Mouse (Mus musculus) lung, embryonic 15.5 days (tissue): ENCODE measurements around the gene Gpr3. TPM values are rescaled to one million over a fixed set of nuclear protein-coding genes. Genes with fewer than 3 reads are reported as not detected.

Source experiments
- ATAC-seq: fragments of 200-750 bp; cut with Nextera tagmentation; 2 replicates; pipeline ENCODE4 v1.8.0; 2017; ENCODE audit warnings: moderate number of reproducible peaks, borderline replicate concordance; ENCODE audit not compliant: low FRiP score, low TSS enrichment; ENCODE audit errors: extremely low read depth
- H3K27ac ChIP-seq: fragments of 300-500 bp; sonication (generic); 2 replicates; pipeline ENCODE4 v1.5.1; 2015; ENCODE audit warnings: moderate library complexity, mild to moderate bottlenecking, inconsistent platforms
- H3K27me3 ChIP-seq: fragments of 300-500 bp; sonication (generic); 2 replicates; pipeline ENCODE4 v1.6.1; 2015; ENCODE audit warnings: inconsistent platforms
- H3K36me3 ChIP-seq: fragments of 300-500 bp; sonication (generic); 2 replicates; pipeline ENCODE4 v1.6.1; 2015; ENCODE audit warnings: inconsistent platforms
- H3K4me1 ChIP-seq: fragments of 300-500 bp; sonication (generic); 2 replicates; pipeline ENCODE4 v1.6.1; 2015; ENCODE audit warnings: inconsistent platforms
- H3K4me2 ChIP-seq: fragments of 300-500 bp; sonication (generic); 2 replicates; pipeline ENCODE4 v1.6.1; 2015; ENCODE audit warnings: inconsistent platforms, mild to moderate bottlenecking, moderate library complexity
- H3K4me3 ChIP-seq: fragments of 300-500 bp; sonication (generic); 2 replicates; pipeline ENCODE4 v1.5.1; 2015; ENCODE audit warnings: mild to moderate bottlenecking, inconsistent platforms
- H3K9ac ChIP-seq: fragments of 300-500 bp; sonication (generic); 2 replicates; pipeline ENCODE4 v1.6.1; 2015; ENCODE audit warnings: inconsistent platforms
- H3K9me3 ChIP-seq: fragments of 300-500 bp; sonication (generic); 2 replicates; pipeline ENCODE4 v1.6.1; 2016; ENCODE audit warnings: inconsistent platforms
- WGBS: fragments of 180-500 bp; shearing (Covaris S2); methylation state at CpG from one replicate; pipeline ENCODE4 v1.1.7; 2015; 5-methylcytosine and 5-hydroxymethylcytosine counted together
- polyA plus RNA-seq: library from polyadenylated mRNA; unstranded; fragments of >200 nt; fragmentation: Nextera tagmentation; extraction: Ambion mirVana; gene quantifications from 2 replicates; pipeline ENCODE4 v1.2.1, GENCODE M21; 2015

Gpr3 gene
- polyA plus RNA-seq, 1 experiment from 2014 or later: 0.10 TPM

DNA sequence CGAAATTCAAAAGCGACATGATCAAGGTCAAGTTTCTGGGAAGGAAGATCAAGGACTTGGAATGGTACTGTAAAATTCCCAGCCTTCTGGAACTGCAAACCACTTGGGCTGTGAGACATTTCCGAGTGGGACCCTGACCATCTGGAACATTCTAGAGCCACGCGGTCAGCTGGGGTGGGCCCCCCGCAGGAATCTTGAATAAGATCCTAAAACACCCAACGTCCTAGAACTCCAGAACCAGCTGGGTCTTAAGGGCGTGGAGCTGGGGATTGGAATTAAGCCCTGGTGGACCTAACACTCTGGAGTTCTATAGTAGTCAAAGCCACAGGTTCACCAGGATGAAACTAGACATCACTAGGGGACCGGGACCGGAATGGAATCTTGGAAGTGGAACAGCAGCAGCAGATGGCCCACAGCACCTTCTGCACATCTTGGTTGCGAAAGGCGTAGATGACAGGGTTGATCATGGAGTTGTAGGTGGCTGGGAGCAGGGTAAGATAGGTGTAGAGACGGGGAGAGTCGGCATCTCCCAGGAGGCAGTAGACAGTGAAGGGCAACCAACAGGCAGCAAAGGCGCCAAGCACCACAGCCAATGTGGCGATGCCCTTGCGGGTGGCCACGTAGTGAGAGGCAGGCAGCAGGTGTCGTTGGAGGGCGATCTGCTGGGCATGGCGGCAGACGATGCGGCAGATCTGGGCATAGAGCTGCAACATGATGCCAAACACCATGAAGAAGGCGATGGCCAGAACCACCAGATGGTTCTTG is 2.1 kb downstream of the Gpr3 start:
- Histone ChIP-seq H3K9ac (no peak overlapping the region), H3K4me2 (no peak overlapping the region), H3K9me3 (no peaks in the 10 kb centered on the region), H3K4me1 (peaks cover 23% of the 10 kb centered on the region), H3K27ac (no peak overlapping the region), H3K4me3 (no peak overlapping the region), H3K36me3 (no peaks in the 10 kb centered on the region), H3K27me3 (peaks cover 24% of the 10 kb centered on the region)
- no peak for ATAC-seq
- 87% methylated on average over 24 of the region's 24 CpGs for WGBS

DNA sequence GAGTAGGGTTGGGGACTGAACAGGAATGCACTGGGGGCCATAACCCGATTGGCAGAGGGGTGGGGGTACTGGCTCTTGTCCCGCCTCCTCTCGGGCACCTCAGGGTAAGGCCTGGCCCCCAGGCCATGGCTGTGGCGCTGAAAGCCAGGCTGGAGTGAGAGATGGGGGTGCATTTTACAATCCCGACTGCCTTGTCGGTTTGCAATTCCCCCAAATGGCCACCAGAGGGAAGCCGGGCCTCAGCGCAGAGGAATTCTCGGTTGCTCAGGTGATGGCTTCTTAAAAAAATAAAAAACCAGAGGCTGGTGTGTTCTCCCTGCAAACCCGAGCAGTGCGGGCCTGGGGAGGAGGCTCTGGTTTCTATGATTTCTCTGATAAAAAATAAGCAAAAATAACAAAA is 3.0 kb downstream of the Gpr3 start:
- Histone ChIP-seq H3K27ac (no peak overlapping the region), H3K4me1 (peaks cover 32% of the 10 kb centered on the region), H3K36me3 (no peaks in the 10 kb centered on the region), H3K9me3 (no peaks in the 10 kb centered on the region), H3K27me3 (peaks cover 22% of the 10 kb centered on the region), H3K9ac (no peak overlapping the region), H3K4me2 (no peak overlapping the region), H3K4me3 (no peak overlapping the region)
- WGBS: 4% methylated on average over 11 of the region's 11 CpGs
- ATAC-seq: no peak

DNA sequence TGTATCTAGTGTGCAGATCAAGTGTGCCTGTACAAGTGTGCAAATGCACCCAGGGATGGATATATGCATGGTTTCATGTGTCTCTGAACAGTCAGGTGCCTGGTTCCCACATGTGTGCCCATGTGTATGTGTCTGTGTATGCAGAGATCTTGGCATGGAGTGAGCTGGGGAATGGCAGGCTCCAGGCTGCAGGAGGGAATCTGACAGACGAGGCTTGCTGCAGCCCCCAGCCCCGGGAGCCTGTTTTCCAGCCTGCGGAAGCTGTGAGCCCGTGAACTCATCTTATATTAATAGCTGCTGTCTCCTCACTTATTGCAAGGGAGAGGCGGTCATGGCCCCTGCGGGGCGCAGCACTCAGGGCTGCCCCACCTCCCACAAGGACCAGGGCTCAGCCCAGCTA is 8.0 kb downstream of the Gpr3 start:
- no peak overlapping the region for H3K27ac ChIP-seq
- no peak overlapping the region for H3K4me3 ChIP-seq
- WGBS: 17% methylated on average over 7 of the region's 7 CpGs
- no peak overlapping the region for H3K4me2 ChIP-seq
- ATAC-seq: no peak
- H3K36me3 ChIP-seq: no peaks in the 10 kb centered on the region
- peaks cover 35% of the 10 kb centered on the region for H3K4me1 ChIP-seq
- H3K27me3 ChIP-seq: no peaks in the 10 kb centered on the region; the same call in 1 of the 2 replicates
- H3K9me3 ChIP-seq: no peaks in the 10 kb centered on the region
- no peak overlapping the region for H3K9ac ChIP-seq

DNA sequence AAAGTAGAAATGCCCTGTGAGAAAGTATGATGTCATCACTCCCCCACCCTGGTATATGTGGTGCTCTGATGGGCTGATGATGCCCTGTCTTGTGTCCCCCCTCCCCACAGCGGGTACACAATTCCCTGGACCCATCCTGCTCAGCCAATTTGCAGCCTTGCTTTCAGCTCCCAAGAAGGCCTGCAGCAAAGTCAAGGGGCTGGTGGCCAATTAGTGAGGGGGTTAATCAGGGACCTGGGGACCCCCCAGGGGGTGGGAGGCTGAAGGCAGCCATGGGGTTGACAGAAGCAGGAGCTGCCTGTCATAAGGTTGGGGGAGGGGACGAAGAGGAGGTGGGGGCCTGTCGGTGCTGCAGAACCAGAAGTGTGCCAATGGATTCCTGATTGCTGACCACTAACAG is 8.7 kb downstream of the Gpr3 start:
- H3K4me1 ChIP-seq: peaks cover 43% of the 10 kb centered on the region
- ATAC-seq: no peak
- no peaks in the 10 kb centered on the region for H3K9me3 ChIP-seq
- no peaks in the 10 kb centered on the region for H3K36me3 ChIP-seq
- H3K4me2 ChIP-seq: no peak overlapping the region
- H3K4me3 ChIP-seq: no peak overlapping the region
- 61% methylated on average over 3 of the region's 3 CpGs for WGBS
- no peak overlapping the region for H3K9ac ChIP-seq
- no peaks in the 10 kb centered on the region; the same call in 1 of the 2 replicates for H3K27me3 ChIP-seq
- no peak overlapping the region for H3K27ac ChIP-seq

DNA sequence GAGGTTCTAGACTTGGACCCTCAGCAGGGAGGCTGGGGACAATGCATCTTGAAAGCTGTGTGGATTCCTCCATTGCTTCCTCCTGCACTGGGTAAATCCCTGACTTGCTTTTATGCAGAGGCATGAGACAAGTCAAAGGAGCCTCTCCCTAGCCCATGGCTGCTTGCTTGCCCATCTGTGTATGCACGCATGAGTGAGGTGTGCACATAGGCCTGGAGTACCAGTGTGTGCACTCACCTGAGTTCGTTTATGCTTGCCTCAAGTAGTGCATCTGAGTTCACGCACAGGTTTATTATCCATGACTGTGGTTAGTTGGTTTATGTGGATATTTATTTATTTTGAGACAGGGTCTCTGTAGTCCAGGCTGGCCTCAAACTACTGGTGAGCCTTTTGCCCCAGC is 10.1 kb downstream of the Gpr3 start:
- Histone ChIP-seq H3K27me3 (no peaks in the 10 kb centered on the region), H3K4me3 (no peak overlapping the region), H3K4me1 (peaks cover 56% of the 10 kb centered on the region), H3K9ac (no peak overlapping the region), H3K4me2 (no peak overlapping the region), H3K36me3 (no peaks in the 10 kb centered on the region), H3K27ac (no peak overlapping the region), H3K9me3 (no peaks in the 10 kb centered on the region)
- WGBS: 90% methylated on average over 3 of the region's 3 CpGs
- no peak for ATAC-seq

DNA sequence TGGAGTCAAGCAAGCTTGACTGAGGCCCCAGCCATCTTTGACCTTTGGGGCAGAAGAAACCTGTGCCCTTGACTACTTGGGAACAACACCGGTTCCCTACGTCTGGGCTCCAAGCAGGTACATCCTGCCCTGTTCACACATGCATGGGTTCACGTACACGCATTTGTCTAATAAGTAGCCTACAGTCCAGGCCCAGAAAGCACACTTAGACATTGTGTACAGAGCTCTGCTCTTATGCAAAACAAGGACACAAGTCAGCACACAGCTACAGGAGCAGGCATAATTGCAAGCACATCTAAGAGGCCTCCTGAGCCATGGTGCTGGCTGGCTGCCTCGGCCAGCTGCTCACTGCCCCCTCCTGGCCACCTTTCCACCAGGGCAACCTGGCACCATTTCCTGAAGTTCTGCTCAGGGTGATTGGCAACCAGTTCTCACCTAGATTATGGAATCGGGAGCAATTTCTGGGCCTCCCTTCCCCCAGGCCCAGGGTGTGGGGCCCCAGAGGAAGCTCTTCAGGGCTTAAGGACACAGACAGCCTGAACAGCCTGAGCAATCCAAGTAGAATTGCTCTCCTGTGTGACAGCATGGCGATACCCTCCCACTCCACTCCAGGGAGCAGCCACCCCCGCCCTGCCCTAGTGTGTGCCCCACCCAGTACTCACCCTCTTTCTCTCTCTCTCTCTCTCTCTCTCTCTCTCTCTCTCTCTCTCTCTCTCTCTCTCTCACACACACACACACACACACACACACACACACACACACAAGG is 11.1 kb downstream of the Gpr3 start:
- peak overlapping the region; percentile 57 for H3K27ac ChIP-seq
- no peak overlapping the region for H3K9ac ChIP-seq
- peaks cover 67% of the 10 kb centered on the region for H3K4me1 ChIP-seq
- 55% methylated on average over 8 of the region's 8 CpGs for WGBS
- H3K36me3 ChIP-seq: peaks cover 8% of the 10 kb centered on the region
- H3K4me3 ChIP-seq: no peak overlapping the region
- H3K9me3 ChIP-seq: no peaks in the 10 kb centered on the region
- no peak overlapping the region for H3K4me2 ChIP-seq
- H3K27me3 ChIP-seq: no peaks in the 10 kb centered on the region
- ATAC-seq: no peak

DNA sequence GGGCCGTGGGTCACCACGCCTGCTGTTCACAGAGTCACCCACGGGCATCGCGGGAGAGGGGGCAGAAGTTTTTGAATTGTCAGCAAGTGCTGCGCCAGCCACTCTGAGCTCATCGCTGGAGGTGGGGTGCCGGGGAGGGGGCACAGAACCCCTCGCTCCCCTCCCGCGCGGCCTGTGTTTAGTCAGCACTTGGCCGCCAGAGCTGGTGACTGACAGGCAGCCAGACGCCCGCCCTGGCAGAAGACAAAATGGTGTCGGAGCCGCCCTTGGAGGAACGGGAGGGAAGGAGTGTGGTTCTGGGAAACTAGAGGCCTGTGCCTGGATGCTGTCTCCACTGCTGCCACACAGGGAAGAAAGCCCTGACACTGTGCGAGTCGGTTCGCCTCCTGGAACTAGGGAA is 12.0 kb downstream of the Gpr3 start:
- Histone ChIP-seq H3K27ac (peak overlapping the region; percentile 57), H3K9me3 (no peaks in the 10 kb centered on the region), H3K36me3 (peaks cover 16% of the 10 kb centered on the region), H3K4me3 (no peak overlapping the region), H3K4me1 (peaks cover 68% of the 10 kb centered on the region), H3K4me2 (peak overlapping the region; percentile 26), H3K9ac (no peak overlapping the region), H3K27me3 (no peaks in the 10 kb centered on the region)
- 28% methylated on average over 21 of the region's 21 CpGs for WGBS
- 0 out of 2 replicates have a peak, but pooled peaks have one; percentile 3 for ATAC-seq

DNA sequence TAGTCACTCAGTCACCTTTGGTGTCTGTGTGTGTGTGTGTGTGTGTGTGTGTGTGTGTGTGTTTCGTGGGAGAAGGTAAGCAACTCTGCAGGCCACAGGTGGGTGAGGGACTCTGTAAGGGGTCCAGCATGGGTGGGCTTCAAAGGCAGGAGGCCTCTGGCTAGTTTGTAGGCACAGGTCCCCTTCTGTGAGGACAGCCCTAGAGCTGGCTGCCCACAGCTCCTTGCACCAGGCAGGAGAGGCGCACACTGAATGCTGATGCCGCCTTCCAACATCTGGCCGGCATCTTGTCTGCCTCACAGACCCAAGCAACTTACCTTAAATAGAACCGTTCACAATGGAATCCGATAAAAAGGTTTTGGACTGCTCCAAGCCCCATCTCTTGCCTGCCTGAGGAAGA is 12.6 kb downstream of the Gpr3 start:
- Histone ChIP-seq H3K9ac (no peak overlapping the region), H3K4me3 (no peak overlapping the region), H3K36me3 (peaks cover 22% of the 10 kb centered on the region), H3K4me2 (no peak overlapping the region), H3K27me3 (no peaks in the 10 kb centered on the region), H3K4me1 (peaks cover 63% of the 10 kb centered on the region), H3K27ac (peak overlapping the region; percentile 57), H3K9me3 (no peaks in the 10 kb centered on the region)
- 57% methylated on average over 6 of the region's 6 CpGs for WGBS
- ATAC-seq: no peak

DNA sequence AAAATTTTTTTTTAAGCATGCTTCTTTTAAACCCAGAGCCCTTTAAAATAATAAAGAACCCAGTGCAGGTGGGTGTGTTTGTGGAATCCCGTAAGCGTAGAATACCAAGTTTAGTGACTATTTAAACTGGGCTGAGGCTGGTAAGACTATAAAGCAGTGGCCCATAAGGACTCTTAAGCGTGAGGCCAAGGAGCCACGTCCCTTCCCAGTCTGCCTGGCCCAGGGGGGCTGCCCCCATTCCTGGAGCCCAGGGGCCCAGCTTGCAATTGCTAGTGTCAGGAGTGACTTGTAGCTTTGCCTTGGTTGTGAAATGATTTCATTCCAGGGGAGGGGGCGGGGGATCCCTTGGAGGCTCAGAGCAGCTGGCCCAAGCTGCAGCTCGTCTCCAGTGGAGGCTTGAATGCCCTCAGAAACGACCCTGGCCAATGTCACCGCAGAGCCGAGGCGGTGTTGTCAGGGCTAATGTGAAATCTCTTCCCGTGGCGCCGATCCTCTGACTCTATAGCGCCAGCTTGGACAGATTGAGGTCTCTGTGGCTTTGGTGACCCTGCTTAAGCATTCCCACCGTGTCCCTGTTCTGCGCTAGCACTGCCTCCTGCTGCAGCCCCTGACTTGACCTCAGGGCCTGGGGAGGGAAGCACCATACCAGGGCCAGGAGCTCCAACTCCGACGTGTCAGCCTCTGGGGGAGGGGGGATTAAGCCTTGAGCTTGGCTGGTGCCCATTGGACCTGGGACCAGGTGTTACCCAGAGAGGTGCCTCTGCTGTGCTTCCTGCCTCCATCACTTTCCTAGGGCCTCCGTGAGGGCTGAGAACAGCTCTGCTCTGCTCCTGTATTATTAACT is 13.8 kb downstream of the Gpr3 start:
- H3K4me2 ChIP-seq: no peak overlapping the region
- peaks cover 33% of the 10 kb centered on the region for H3K36me3 ChIP-seq
- no peak overlapping the region for H3K9ac ChIP-seq
- H3K4me1 ChIP-seq: peaks cover 57% of the 10 kb centered on the region
- no peaks in the 10 kb centered on the region for H3K9me3 ChIP-seq
- 26% methylated on average over 19 of the region's 19 CpGs for WGBS
- H3K4me3 ChIP-seq: no peak overlapping the region
- H3K27me3 ChIP-seq: no peaks in the 10 kb centered on the region
- H3K27ac ChIP-seq: peak overlapping the region; percentile 65
- ATAC-seq: peak; percentile 24

DNA sequence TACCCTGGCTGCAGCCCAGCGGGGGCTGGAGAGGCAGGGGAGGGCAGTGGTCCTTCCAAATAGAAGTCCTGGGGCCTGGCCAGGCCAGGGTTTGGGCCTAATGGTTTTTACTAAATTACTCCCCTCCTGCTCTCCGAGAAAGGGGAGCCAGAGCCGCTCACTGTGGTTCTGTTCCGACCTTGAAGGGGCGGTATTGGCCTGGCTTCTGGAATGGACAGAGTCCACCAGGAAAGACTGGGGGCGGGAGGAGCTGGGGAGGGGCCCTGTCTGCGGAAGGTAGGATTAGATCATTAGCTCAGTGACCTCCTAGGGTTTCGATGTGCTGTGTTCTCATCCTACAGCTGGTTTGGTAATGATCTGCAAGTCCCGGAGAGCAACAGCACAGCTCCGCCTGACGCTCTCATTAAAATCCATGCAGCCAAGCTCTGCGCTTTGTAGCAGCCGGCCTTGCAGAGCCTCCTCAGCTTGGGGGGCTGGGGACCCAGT is 14.5 kb downstream of the Gpr3 start:
- no peaks in the 10 kb centered on the region for H3K9me3 ChIP-seq
- peaks cover 41% of the 10 kb centered on the region for H3K36me3 ChIP-seq
- peaks cover 57% of the 10 kb centered on the region for H3K4me1 ChIP-seq
- H3K4me3 ChIP-seq: no peak overlapping the region
- ATAC-seq: no peak
- no peaks in the 10 kb centered on the region for H3K27me3 ChIP-seq
- H3K4me2 ChIP-seq: no peak overlapping the region
- no peak overlapping the region for H3K9ac ChIP-seq
- peak overlapping the region; percentile 65 for H3K27ac ChIP-seq
- 37% methylated on average over 13 of the region's 13 CpGs for WGBS

DNA sequence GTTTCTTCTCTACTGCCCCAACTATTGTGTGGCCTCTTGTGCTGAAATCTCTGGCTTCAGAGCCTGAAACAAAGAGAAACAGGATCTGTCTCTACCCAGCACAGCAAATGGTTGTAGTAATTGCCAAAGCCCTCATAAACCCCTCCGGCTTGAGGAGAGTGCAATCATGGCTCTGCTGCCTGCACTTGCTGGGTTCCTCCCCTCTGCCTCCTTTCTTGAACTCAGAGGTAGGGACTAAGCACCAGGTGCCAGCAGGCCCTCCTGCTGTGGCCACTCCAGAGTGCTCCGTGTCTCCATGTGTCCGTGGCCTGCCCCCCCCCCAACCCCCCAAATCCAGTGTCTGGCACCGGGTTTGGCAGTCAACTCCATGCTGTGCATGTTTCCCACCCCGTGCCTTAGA is 15.0 kb downstream of the Gpr3 start:
- Histone ChIP-seq H3K27ac (peak overlapping the region; percentile 65), H3K4me2 (no peak overlapping the region), H3K27me3 (no peaks in the 10 kb centered on the region), H3K4me1 (peaks cover 57% of the 10 kb centered on the region), H3K4me3 (no peak overlapping the region), H3K9ac (no peak overlapping the region), H3K9me3 (no peaks in the 10 kb centered on the region), H3K36me3 (peaks cover 46% of the 10 kb centered on the region)
- ATAC-seq: no peak
- WGBS: 33% methylated on average over 5 of the region's 5 CpGs
